Mouse (Mus musculus) limb, embryonic 13.5 days (tissue): ENCODE results near the gene Klk5. TPM values are rescaled to one million over a fixed set of nuclear protein-coding genes. Genes with fewer than 3 reads are reported as not detected.

Experiments
- ATAC-seq: fragments of 200-750 bp; cut with Nextera tagmentation; 2 replicates; pipeline ENCODE4 v1.8.0; 2017; ENCODE audit warnings: low read depth, moderate number of reproducible peaks, moderate TSS enrichment; ENCODE audit not compliant: low FRiP score
- H3K27ac ChIP-seq: fragments of 300-500 bp; sonication (generic); 2 replicates; pipeline ENCODE4 v1.5.1; 2015; ENCODE audit warnings: inconsistent platforms, mild to moderate bottlenecking, moderate library complexity
- H3K27me3 ChIP-seq: fragments of 300-500 bp; sonication (generic); 2 replicates; pipeline ENCODE4 v1.6.1; 2015; ENCODE audit warnings: mild to moderate bottlenecking, inconsistent platforms
- H3K36me3 ChIP-seq: fragments of 300-500 bp; sonication (generic); 2 replicates; pipeline ENCODE4 v1.6.1; 2015; ENCODE audit warnings: inconsistent platforms, mild to moderate bottlenecking, moderate library complexity
- H3K4me1 ChIP-seq: fragments of 300-500 bp; sonication (generic); 2 replicates; pipeline ENCODE4 v1.6.1; 2015; ENCODE audit warnings: inconsistent platforms
- H3K4me2 ChIP-seq: fragments of 300-500 bp; sonication (generic); replicated peaks from 2 replicates; pipeline ENCODE4 v1.6.1; 2015; ENCODE audit warnings: inconsistent platforms, mild to moderate bottlenecking, moderate library complexity
- H3K4me3 ChIP-seq: fragments of 300-500 bp; sonication (generic); 2 replicates; pipeline ENCODE4 v1.5.1; 2015; ENCODE audit warnings: moderate library complexity, mild to moderate bottlenecking, inconsistent platforms
- H3K9ac ChIP-seq: fragments of 300-500 bp; sonication (generic); 2 replicates; pipeline ENCODE4 v1.6.1; 2015; ENCODE audit warnings: mild to moderate bottlenecking, inconsistent platforms
- H3K9me3 ChIP-seq: fragments of 300-500 bp; sonication (generic); 2 replicates; pipeline ENCODE4 v1.6.1; 2016; ENCODE audit warnings: inconsistent platforms
- WGBS: fragments of 180-500 bp; shearing (Covaris S2); methylation state at CpG from one replicate; pipeline ENCODE4 v1.1.7; 2015; 5-methylcytosine and 5-hydroxymethylcytosine counted together
- polyA plus RNA-seq: library from polyadenylated mRNA; unstranded; fragments of >200 nt; fragmentation: Nextera tagmentation; extraction: Ambion mirVana; gene quantifications from 2 replicates; pipeline ENCODE4 v1.2.1, GENCODE M21; 2015

Gene Klk5
- polyA plus RNA-seq, 1 experiment from 2014 or later, result 0.27 TPM

DNA sequence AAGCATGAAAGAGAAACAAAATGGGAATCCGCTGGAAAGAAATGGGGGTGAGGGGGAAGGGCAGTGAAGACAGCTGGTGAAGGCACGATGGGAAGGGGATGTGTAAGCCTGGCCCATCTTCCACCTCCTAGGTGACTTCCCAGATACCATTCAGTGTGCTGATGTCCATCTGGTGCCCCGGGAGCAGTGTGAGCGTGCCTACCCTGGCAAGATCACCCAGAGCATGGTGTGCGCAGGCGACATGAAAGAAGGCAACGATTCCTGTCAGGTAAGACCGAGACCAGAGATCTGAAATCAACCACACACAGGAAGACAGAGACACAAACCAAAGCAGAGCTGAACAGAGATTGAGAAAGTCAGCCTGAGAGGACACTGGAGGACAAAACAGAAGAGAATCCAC is 12.8 kb upstream of the Klk5 start:
- no peaks in the 10 kb centered on the region for H3K36me3 ChIP-seq
- no peak overlapping the region for H3K9ac ChIP-seq
- H3K27me3 ChIP-seq, result no peaks in the 10 kb centered on the region
- no peaks in the 10 kb centered on the region for H3K4me1 ChIP-seq
- ATAC-seq, result no peak
- no peak overlapping the region for H3K27ac ChIP-seq
- no peak overlapping the region for H3K4me2 ChIP-seq
- WGBS, result 91% methylated on average over 8 of the region's 8 CpGs
- 0 out of 2 replicates have a peak, but pooled peaks cover 4% of the 10 kb centered on the region for H3K9me3 ChIP-seq
- no peak overlapping the region for H3K4me3 ChIP-seq

GRCm38 (mm10) chr7:43843801-43844200 is 2.0 kb downstream of the Klk5 start:
- no peaks in the 10 kb centered on the region for H3K36me3 ChIP-seq
- H3K27me3 ChIP-seq, result no peaks in the 10 kb centered on the region
- 80% methylated on average over 4 of the region's 4 CpGs for WGBS
- no peak overlapping the region for H3K9ac ChIP-seq
- no peak overlapping the region for H3K4me2 ChIP-seq
- no peaks in the 10 kb centered on the region for H3K9me3 ChIP-seq
- no peak for ATAC-seq
- no peaks in the 10 kb centered on the region for H3K4me1 ChIP-seq
- H3K4me3 ChIP-seq, result no peak overlapping the region
- no peak overlapping the region for H3K27ac ChIP-seq

- no peaks in the 10 kb centered on the region for H3K4me1 ChIP-seq
- H3K9ac ChIP-seq, result no peak overlapping the region
Measured at GRCm38 (mm10) chr7:43851616-43852015, 9.8 kb downstream of the Klk5 start.

GRCm38 (mm10) chr7:43854642-43855380 is 13.0 kb downstream of the Klk5 start:
- H3K4me3 ChIP-seq, result no peak overlapping the region
- no peaks in the 10 kb centered on the region for H3K36me3 ChIP-seq
- no peaks in the 10 kb centered on the region for H3K4me1 ChIP-seq
- no peaks in the 10 kb centered on the region for H3K27me3 ChIP-seq
- no peak for ATAC-seq
- WGBS, result 80% methylated on average over 9 of the region's 9 CpGs
- no peaks in the 10 kb centered on the region for H3K9me3 ChIP-seq
- no peak overlapping the region for H3K9ac ChIP-seq
- no peak overlapping the region for H3K4me2 ChIP-seq
- no peak overlapping the region for H3K27ac ChIP-seq

More at GRCm38 (mm10) chr7:43851616-43852015, 9.8 kb downstream of the Klk5 start:
- no peaks in the 10 kb centered on the region for H3K9me3 ChIP-seq
- H3K4me2 ChIP-seq, result no peak overlapping the region
- H3K27ac ChIP-seq, result no peak overlapping the region
- no peak overlapping the region for H3K4me3 ChIP-seq
- no peaks in the 10 kb centered on the region for H3K27me3 ChIP-seq
- no peak for ATAC-seq
- no peaks in the 10 kb centered on the region for H3K36me3 ChIP-seq
- 89% methylated on average over 6 of the region's 6 CpGs for WGBS

DNA sequence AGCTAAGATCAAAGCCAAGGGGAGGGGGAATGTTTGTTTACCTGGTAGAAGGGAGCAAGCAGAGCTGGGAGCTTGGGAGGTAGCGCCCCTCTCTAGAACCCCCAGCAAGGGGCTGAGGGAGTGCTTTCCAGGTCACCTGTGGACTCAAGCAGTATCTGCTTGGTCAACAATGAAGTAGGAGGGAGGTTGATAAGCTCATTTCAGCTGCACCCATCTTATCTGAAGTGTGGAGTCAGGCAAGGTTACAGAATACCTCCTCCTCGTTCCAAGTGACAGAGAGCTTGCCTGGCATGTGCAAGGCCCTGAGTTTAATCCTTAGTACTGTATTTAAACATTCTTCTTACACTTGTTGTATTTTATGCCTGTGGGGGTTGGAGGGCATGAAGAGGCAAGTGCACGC is 13.9 kb downstream of the Klk5 start:
- Histone ChIP-seq H3K27me3 (no peaks in the 10 kb centered on the region), H3K27ac (no peak overlapping the region), H3K4me1 (no peaks in the 10 kb centered on the region), H3K4me3 (no peak overlapping the region), H3K9me3 (no peaks in the 10 kb centered on the region), H3K9ac (no peak overlapping the region), H3K4me2 (no peak overlapping the region), H3K36me3 (no peaks in the 10 kb centered on the region)
- ATAC-seq, result no peak
- 77% methylated on average over 3 of the region's 3 CpGs for WGBS

GRCm38 (mm10) chr7:43856307-43856706 is 14.5 kb downstream of the Klk5 start:
- Histone ChIP-seq H3K36me3 (no peaks in the 10 kb centered on the region), H3K9ac (no peak overlapping the region), H3K4me1 (no peaks in the 10 kb centered on the region), H3K4me2 (no peak overlapping the region), H3K4me3 (no peak overlapping the region), H3K27ac (no peak overlapping the region), H3K9me3 (no peaks in the 10 kb centered on the region), H3K27me3 (no peaks in the 10 kb centered on the region)
- 80% methylated on average over 7 of the region's 7 CpGs for WGBS
- ATAC-seq, result no peak

GRCm38 (mm10) chr7:43857501-43857900 is 15.7 kb downstream of the Klk5 start:
- Histone ChIP-seq H3K27ac (no peak overlapping the region), H3K9ac (no peak overlapping the region), H3K27me3 (no peaks in the 10 kb centered on the region), H3K9me3 (no peaks in the 10 kb centered on the region), H3K4me1 (no peaks in the 10 kb centered on the region), H3K4me3 (no peak overlapping the region), H3K36me3 (no peaks in the 10 kb centered on the region), H3K4me2 (no peak overlapping the region)
- WGBS, result 89% methylated on average over 12 of the region's 12 CpGs
- no peak for ATAC-seq

- no peaks in the 10 kb centered on the region for H3K9me3 ChIP-seq
- 83% methylated on average over 8 of the region's 8 CpGs for WGBS
- H3K9ac ChIP-seq, result no peak overlapping the region
- H3K4me2 ChIP-seq, result no peak overlapping the region
- no peak overlapping the region for H3K27ac ChIP-seq
- no peaks in the 10 kb centered on the region for H3K27me3 ChIP-seq
- no peak overlapping the region for H3K4me3 ChIP-seq
- ATAC-seq, result no peak
- H3K36me3 ChIP-seq, result no peaks in the 10 kb centered on the region
- no peaks in the 10 kb centered on the region for H3K4me1 ChIP-seq
Measured at GRCm38 (mm10) chr7:43860411-43860810, 18.6 kb downstream of the Klk5 start.

DNA sequence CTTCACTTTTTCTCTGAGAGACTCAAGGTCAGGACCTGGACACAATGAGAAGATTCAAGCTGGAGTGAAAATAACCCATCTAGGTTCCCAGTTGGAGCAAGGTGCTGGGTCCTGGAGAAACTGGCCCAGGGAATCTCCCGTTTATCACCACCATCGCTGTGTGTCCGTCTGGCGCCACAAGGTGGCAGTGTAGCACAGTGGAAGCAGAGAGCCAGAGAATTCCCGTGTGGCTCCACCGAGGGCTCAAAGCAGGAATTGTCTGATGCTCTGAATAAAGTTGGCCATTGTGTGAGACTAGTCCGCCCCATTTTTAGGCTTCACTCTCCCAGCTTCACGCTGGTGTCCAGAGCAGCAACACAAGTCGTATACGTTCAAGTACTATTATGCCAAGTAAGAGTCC is 31.5 kb downstream of the Klk5 start:
- no peak for ATAC-seq
- Histone ChIP-seq H3K27me3 (0 out of 2 replicates have a peak, but pooled peaks cover 2% of the 10 kb centered on the region), H3K27ac (no peak overlapping the region), H3K4me2 (no peak overlapping the region), H3K9me3 (no peaks in the 10 kb centered on the region), H3K9ac (no peak overlapping the region), H3K36me3 (no peaks in the 10 kb centered on the region), H3K4me3 (no peak overlapping the region), H3K4me1 (peaks cover 11% of the 10 kb centered on the region)
- WGBS, result 7% methylated on average over 10 of the region's 10 CpGs

DNA sequence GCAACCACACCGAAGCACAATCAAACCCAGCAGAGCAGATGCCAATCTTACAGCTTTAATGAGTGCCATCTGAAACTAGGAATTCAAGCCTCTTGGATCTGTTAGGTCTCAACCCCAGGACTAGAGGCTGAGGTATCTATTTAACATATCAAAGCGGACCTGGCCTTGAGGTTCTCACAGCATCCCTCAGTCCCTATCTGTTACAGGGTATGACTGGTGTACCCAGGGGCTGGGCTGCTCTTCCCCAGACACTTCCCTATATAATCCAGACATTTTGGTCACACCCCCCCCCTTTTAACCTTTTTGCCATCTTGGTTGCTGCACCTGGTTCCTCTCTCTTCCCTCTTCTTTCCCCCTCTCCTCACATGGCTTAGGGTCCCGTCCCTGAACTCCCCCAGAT is 31.9 kb downstream of the Klk5 start:
- no peak overlapping the region for H3K27ac ChIP-seq
- no peak overlapping the region for H3K4me2 ChIP-seq
- 0 out of 2 replicates have a peak, but pooled peaks cover 2% of the 10 kb centered on the region for H3K27me3 ChIP-seq
- ATAC-seq, result no peak
- no peaks in the 10 kb centered on the region for H3K36me3 ChIP-seq
- H3K9me3 ChIP-seq, result no peaks in the 10 kb centered on the region
- H3K4me1 ChIP-seq, result peaks cover 11% of the 10 kb centered on the region
- H3K4me3 ChIP-seq, result no peak overlapping the region
- H3K9ac ChIP-seq, result no peak overlapping the region
- 71% methylated on average over 3 of the region's 3 CpGs for WGBS

- H3K36me3 ChIP-seq, result no peaks in the 10 kb centered on the region
- H3K4me3 ChIP-seq, result no peak overlapping the region
- H3K9me3 ChIP-seq, result no peaks in the 10 kb centered on the region
- peak; percentile 80 for ATAC-seq
- 33% methylated on average over 6 of the region's 6 CpGs for WGBS
- peaks cover 11% of the 10 kb centered on the region for H3K4me1 ChIP-seq
- peaks cover 3% of the 10 kb centered on the region; the same call in 1 of the 2 replicates for H3K27me3 ChIP-seq
- H3K4me2 ChIP-seq, result no peak overlapping the region
- no peak overlapping the region for H3K9ac ChIP-seq
- H3K27ac ChIP-seq, result no peak overlapping the region
Measured at GRCm38 (mm10) chr7:43874868-43875375, 33.2 kb downstream of the Klk5 start.

DNA sequence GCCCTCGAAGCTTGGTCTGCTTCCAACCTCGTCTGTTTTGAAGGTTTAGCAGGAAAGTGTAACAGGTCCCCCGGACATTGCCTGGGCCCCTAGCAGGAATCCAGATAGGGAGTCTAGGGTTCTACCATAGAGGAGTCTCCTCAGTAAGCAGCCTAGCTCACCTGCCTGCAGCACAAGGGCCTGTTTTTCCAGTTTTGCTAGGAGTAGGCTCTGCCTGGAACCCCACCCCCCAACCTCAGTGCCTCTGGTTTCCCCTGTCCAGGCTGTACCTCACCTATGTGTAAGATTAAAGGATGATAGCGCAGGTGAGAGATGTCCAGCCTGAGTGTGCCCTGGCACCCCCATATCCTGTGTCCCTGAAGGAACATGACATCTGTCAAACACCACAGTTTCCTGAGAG is 34.7 kb downstream of the Klk5 start:
- 73% methylated on average over 4 of the region's 4 CpGs for WGBS
- ATAC-seq, result no peak
- peaks cover 9% of the 10 kb centered on the region for H3K27me3 ChIP-seq
- no peak overlapping the region for H3K4me2 ChIP-seq
- H3K9ac ChIP-seq, result no peak overlapping the region
- H3K4me3 ChIP-seq, result no peak overlapping the region
- no peaks in the 10 kb centered on the region for H3K36me3 ChIP-seq
- H3K4me1 ChIP-seq, result peaks cover 22% of the 10 kb centered on the region
- no peaks in the 10 kb centered on the region for H3K9me3 ChIP-seq
- H3K27ac ChIP-seq, result no peak overlapping the region

DNA sequence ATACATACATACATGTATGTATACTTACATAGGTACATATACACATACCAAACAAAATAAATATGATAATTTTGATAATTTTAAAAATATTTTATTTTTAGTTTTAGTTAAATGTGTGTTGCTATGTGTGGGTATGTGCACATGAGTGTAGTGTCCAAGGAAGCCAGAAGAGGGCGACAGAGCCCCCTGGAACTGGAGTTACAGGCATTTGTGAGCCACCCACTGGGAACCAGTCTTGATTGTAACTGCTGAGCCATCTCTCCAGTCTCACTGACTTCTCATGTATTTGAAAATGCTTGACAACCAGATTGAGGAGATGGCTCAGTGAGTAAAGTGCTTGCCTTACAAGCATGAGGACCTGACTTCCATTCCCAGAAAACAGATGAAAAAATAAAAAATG is 36.5 kb downstream of the Klk5 start:
- Histone ChIP-seq H3K4me3 (no peak overlapping the region), H3K27ac (no peak overlapping the region), H3K4me2 (no peak overlapping the region), H3K9ac (no peak overlapping the region), H3K36me3 (no peaks in the 10 kb centered on the region), H3K4me1 (peaks cover 22% of the 10 kb centered on the region), H3K27me3 (peaks cover 20% of the 10 kb centered on the region), H3K9me3 (no peaks in the 10 kb centered on the region)
- ATAC-seq, result no peak
- WGBS, result 50% methylated on average over 1 of the region's 1 CpGs
